Mouse (Mus musculus): ENCODE measurements around the gene Cln5. TPM values are rescaled to one million over a fixed set of nuclear protein-coding genes. Genes with fewer than 3 reads are reported as not detected.

Gene Cln5
- polyA plus RNA-seq, 1 experiment from 2014 or later: 29.3 TPM

DNA sequence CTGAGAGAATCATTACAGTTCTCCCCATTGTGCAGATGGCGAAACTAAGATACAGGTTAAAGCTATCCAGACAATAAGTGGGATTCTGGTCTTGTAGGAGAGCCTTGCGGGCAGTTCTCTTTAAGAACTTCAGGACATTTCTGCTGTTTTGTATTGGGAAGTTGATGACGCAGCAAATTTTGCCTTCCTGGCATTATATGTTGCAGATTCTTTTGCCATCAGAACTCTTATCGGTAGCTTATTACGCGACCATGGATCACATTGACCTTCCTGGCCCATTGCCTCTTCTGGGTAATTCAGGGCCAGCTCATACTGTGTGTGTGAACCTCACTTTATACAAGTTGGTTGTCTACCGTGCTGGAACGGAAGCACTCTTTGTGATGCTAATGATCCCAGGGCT, 3.8 kb downstream of the Cln5 start:
- H3K9ac ChIP-seq (ENCODE audit: low read depth, low read length): no peak overlapping the region
- 84% methylated on average over 8 of the region's 8 CpGs for WGBS
- ATAC-seq (ENCODE audit: low FRiP score) (no peak), DNase-seq (ENCODE audit: low spot score) (no peak)
- H3K27me3 ChIP-seq (ENCODE audit: control insufficient read depth, insufficient read depth, low read length): no peaks in the 10 kb centered on the region
- H3K4me3 ChIP-seq (ENCODE audit: low read depth, low read length): no peak overlapping the region
- H3K36me3 ChIP-seq (ENCODE audit: control insufficient read depth, insufficient read depth, low read length): 0 out of 2 replicates have a peak, but pooled peaks cover 2% of the 10 kb centered on the region
- H3K27ac ChIP-seq (ENCODE audit: low read depth, low read length): no peak overlapping the region
- H3K9me3 ChIP-seq (ENCODE audit: control insufficient read depth, low read length): no peaks in the 10 kb centered on the region
- H3K4me1 ChIP-seq (replicated peaks; ENCODE audit: control insufficient read depth, insufficient read depth, low read length): no peaks in the 10 kb centered on the region
- H3K4me2 ChIP-seq (replicated peaks; ENCODE audit: low read depth, low read length): no peak overlapping the region

DNA sequence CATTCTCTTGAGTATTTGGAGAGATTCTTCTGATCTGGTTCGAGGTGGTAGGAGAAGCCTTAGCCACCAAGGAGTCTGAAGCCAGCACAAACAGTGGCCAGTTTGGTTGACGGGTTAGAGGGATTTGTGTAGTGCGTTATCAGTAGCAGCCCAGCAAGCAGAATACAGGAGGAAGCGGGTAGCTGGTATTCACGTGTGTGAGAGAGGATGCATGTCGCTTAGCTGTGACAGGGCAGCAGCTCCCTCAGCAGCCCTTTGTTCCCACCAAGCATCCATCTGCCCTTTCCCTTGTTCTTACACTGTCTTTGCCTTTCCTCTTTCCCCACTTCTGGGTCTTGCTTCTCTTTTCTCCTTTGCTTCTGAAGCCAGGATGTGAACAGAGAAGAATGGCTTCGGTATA, 5.2 kb downstream of the Cln5 start:
- H3K27me3 ChIP-seq (ENCODE audit: control insufficient read depth, insufficient read depth, low read length): no peaks in the 10 kb centered on the region
- H3K4me2 ChIP-seq (replicated peaks; ENCODE audit: low read depth, low read length): no peak overlapping the region
- no peak overlapping the region for H3K27ac ChIP-seq (ENCODE audit: low read depth, low read length)
- 0 out of 2 replicates have a peak, but pooled peaks cover 2% of the 10 kb centered on the region for H3K36me3 ChIP-seq (ENCODE audit: control insufficient read depth, insufficient read depth, low read length)
- H3K9me3 ChIP-seq (ENCODE audit: control insufficient read depth, low read length): no peaks in the 10 kb centered on the region
- H3K9ac ChIP-seq (ENCODE audit: low read depth, low read length): no peak overlapping the region
- no peak for ATAC-seq (ENCODE audit: low FRiP score)
- H3K4me3 ChIP-seq (ENCODE audit: low read depth, low read length): no peak overlapping the region
- WGBS: 67% methylated on average over 7 of the region's 7 CpGs
- DNase-seq (ENCODE audit: low spot score): no peak
- H3K4me1 ChIP-seq (replicated peaks; ENCODE audit: control insufficient read depth, insufficient read depth, low read length): no peaks in the 10 kb centered on the region

DNA sequence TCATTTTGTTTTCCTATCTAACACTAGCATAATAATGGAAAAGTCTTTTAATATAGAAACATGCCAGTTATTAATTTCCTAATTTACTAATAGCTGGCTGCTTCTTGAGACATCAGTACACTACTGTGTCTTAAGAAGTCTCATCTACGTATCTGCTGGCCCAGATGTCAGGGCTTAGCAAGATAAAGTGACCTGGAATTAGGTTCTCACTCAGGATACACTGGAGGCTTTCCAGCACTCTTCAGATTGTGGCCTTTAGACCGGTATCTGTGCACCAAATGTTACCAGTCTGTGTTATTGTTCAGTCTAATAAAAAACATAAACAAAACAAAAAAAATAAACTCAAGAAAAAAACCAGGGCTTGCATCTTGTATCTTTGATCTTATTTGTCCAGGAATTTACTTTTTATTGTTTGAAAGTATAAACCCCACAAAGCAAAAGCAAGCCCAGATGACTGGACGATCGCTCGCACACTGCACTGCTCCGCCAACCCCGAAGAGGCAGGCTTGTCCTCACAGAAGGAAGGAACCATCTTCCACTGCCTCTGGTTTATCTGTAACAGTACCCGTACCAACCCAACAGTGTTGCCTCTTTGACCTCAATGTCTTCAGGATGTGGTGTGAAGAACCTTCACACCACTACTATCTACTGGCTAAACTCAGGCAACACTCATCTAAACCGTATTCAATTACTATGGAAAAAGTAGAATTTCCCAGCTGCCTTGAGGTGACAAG, 7.4 kb downstream of the Cln5 start:
- no peak overlapping the region for H3K4me3 ChIP-seq (ENCODE audit: low read depth, low read length)
- no peaks in the 10 kb centered on the region for H3K9me3 ChIP-seq (ENCODE audit: control insufficient read depth, low read length)
- H3K4me1 ChIP-seq (replicated peaks; ENCODE audit: control insufficient read depth, insufficient read depth, low read length): no peaks in the 10 kb centered on the region
- no peaks in the 10 kb centered on the region for H3K27me3 ChIP-seq (ENCODE audit: control insufficient read depth, insufficient read depth, low read length)
- DNase-seq (ENCODE audit: low spot score) (no peak), ATAC-seq (ENCODE audit: low FRiP score) (no peak)
- no peak overlapping the region for H3K4me2 ChIP-seq (replicated peaks; ENCODE audit: low read depth, low read length)
- no peak overlapping the region for H3K27ac ChIP-seq (ENCODE audit: low read depth, low read length)
- 95% methylated on average over 9 of the region's 9 CpGs for WGBS
- no peak overlapping the region for H3K9ac ChIP-seq (ENCODE audit: low read depth, low read length)
- 0 out of 2 replicates have a peak, but pooled peaks cover 2% of the 10 kb centered on the region for H3K36me3 ChIP-seq (ENCODE audit: control insufficient read depth, insufficient read depth, low read length)

DNA sequence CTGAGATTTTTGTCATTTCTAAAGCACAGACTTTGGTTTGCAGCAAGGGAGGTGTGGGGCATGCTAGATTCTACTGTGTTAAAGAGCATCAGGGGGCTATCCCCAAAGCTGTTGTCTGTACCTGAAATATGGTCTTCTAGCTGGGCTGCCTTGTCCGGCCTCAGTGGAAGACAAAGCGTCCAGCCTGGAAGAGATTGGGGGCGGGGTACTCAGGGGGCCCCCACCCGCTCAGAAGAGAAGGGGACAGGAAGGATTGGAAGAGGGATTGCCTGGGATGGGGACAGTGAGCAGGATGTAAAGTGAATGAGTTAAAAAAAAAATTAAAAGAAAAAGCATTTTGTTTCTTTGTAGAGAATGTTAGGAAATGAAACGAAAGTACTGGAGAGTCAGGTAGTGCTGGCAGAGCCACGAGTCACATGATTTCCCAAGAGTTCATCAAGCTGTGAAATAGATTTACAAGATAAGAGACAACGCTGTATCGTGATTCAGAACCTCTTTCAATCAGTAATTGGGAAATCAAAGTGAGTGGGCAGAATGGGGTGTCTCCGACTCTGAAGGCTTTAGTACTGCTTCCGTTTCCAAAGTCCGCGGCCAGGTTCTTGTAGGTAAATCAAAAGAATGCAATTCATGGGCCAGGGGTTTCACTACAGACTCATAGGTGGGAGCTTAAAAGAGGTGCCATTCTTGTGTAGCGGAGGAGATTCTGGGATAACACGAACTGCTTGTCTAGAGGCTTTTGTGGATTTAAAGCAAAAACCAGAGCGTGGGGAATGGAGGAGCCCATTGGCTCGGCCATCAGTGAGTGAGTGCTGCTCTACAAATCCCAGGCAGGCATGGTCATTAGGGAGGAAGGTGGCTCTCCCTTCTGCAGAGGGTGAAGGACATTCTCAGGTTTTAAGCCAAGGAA, 8.2 kb downstream of the Cln5 start:
- Histone ChIP-seq H3K4me1 (replicated peaks; ENCODE audit: control insufficient read depth, insufficient read depth, low read length) (no peaks in the 10 kb centered on the region), H3K27me3 (ENCODE audit: control insufficient read depth, insufficient read depth, low read length) (no peaks in the 10 kb centered on the region), H3K4me2 (replicated peaks; ENCODE audit: low read depth, low read length) (no peak overlapping the region), H3K27ac (ENCODE audit: low read depth, low read length) (no peak overlapping the region), H3K9me3 (ENCODE audit: control insufficient read depth, low read length) (no peaks in the 10 kb centered on the region), H3K9ac (ENCODE audit: low read depth, low read length) (no peak overlapping the region), H3K36me3 (ENCODE audit: control insufficient read depth, insufficient read depth, low read length) (0 out of 2 replicates have a peak, but pooled peaks cover 2% of the 10 kb centered on the region), H3K4me3 (ENCODE audit: low read depth, low read length) (no peak overlapping the region)
- 89% methylated on average over 16 of the region's 16 CpGs for WGBS
- no peak for ATAC-seq (ENCODE audit: low FRiP score)
- no peak for DNase-seq (ENCODE audit: low spot score)

DNA sequence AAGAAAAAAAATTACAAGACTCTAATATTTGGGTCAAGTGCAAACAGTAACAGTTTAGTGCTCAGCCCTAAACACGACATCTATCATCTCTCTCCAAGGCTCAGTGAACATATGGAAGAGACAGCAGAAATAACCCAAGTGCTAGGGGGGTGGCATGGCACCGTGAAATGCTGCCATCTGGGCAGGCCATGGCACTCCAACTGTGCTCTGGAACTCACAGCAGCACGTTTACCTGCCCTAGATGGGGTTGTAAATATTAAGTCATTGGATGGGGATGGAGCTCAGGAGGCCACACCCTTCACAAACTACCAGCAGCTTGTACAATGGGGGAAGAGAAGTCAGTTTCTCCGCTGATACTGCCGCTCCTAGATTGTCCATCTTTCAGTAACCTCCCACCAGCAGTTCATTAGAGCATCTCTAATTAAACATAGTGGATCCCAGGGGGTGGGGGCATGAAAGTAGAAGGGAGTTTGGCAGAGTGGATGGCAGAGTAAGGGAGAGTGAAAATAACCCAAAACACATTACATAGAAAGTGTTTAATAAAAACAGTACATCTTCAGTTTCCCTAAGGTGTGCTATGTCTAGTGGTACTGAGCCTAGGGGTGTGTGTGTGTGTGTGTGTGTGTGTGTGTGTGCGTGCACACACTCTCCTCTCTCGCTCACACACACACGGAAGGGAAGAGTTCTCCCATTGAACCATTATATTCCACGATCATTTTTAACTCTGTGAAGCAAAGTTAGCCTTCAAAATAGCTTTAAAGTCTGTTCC, 9.4 kb downstream of the Cln5 start:
- DNase-seq (ENCODE audit: low spot score) (no peak), ATAC-seq (ENCODE audit: low FRiP score) (no peak)
- 89% methylated on average over 9 of the region's 9 CpGs for WGBS
- Histone ChIP-seq H3K36me3 (ENCODE audit: control insufficient read depth, insufficient read depth, low read length) (0 out of 2 replicates have a peak, but pooled peaks cover 2% of the 10 kb centered on the region), H3K9me3 (ENCODE audit: control insufficient read depth, low read length) (no peaks in the 10 kb centered on the region), H3K27ac (ENCODE audit: low read depth, low read length) (no peak overlapping the region), H3K4me2 (replicated peaks; ENCODE audit: low read depth, low read length) (no peak overlapping the region), H3K4me3 (ENCODE audit: low read depth, low read length) (no peak overlapping the region), H3K4me1 (replicated peaks; ENCODE audit: control insufficient read depth, insufficient read depth, low read length) (no peaks in the 10 kb centered on the region), H3K27me3 (ENCODE audit: control insufficient read depth, insufficient read depth, low read length) (no peaks in the 10 kb centered on the region), H3K9ac (ENCODE audit: low read depth, low read length) (no peak overlapping the region)

DNA sequence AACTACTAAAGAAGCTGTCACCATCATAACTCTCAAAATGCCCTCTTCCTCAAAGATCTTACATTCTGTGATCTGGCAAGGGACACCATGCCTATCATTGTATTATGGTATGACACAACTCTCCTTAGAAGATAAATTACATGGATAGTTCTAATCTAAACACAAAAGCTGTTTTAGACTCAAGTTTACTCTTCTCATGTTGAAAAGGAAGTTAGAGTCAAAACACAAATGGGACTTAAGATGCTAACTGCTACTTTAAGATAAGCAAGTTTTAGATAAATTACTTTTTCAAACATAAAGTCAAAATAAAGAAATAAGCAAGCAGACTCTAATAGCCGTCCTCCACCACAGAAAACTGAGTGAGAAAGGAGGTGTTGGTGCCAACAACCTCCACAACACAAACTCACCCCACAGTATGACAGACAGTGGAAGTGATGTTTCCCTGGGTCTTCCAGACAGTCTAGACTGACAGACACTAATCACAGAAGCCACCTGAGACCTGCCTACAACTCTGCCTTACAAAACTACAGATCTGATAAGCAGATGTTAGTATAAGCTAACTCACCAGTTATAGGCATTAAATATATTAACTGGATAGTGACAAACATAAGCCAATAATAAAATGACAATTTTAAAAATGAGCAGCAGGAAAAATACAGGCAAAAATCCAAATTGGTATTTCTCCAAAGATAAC, 16.0 kb downstream of the Cln5 start:
- Histone ChIP-seq H3K27ac (ENCODE audit: low read depth, low read length) (no peak overlapping the region), H3K9ac (ENCODE audit: low read depth, low read length) (no peak overlapping the region), H3K4me1 (replicated peaks; ENCODE audit: control insufficient read depth, insufficient read depth, low read length) (no peaks in the 10 kb centered on the region), H3K36me3 (ENCODE audit: control insufficient read depth, insufficient read depth, low read length) (no peaks in the 10 kb centered on the region; the same call in 1 of the 2 replicates), H3K4me2 (replicated peaks; ENCODE audit: low read depth, low read length) (no peak overlapping the region), H3K9me3 (ENCODE audit: control insufficient read depth, low read length) (no peaks in the 10 kb centered on the region), H3K4me3 (ENCODE audit: low read depth, low read length) (no peak overlapping the region), H3K27me3 (ENCODE audit: control insufficient read depth, insufficient read depth, low read length) (no peaks in the 10 kb centered on the region)
- no peak for DNase-seq (ENCODE audit: low spot score)
- WGBS: 92% methylated on average over 1 of the region's 1 CpGs
- ATAC-seq (ENCODE audit: low FRiP score): no peak

DNA sequence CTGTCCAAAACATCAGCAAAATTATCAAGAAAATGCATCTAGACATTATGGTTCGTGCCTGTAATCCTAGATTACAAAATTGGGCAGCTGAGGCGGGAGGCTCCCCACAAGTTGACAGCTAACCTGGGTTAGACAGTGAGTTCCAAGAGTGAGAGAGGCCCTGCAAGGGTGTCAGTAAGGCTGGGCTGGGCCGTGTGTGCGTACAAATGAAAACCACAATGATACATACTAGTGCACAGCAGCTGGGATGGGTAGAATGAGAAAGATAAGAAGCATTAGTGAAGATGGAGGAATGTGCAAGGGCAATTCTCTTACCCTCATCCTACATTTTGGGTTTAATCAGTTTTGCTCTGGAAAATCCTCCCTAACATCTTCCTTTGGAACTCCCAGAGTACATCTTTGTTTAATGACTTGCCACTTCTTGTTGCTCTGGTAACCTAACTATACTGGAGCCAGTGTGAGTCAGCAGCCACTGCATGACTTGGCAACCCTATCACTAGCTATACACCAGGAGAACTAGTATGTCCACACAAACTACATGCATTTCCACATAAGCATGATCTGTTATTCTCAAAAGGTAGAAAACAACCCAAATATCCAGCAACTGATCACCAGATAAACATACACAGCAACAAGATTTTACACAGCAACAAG, 16.8 kb downstream of the Cln5 start:
- no peak overlapping the region for H3K27ac ChIP-seq (ENCODE audit: low read depth, low read length)
- 95% methylated on average over 4 of the region's 4 CpGs for whole genome bisulfite sequencing
- no peak overlapping the region for H3K4me3 ChIP-seq (ENCODE audit: low read depth, low read length)
- no peaks in the 10 kb centered on the region; the same call in 1 of the 2 replicates for H3K36me3 ChIP-seq (ENCODE audit: control insufficient read depth, insufficient read depth, low read length)
- H3K9ac ChIP-seq (ENCODE audit: low read depth, low read length): no peak overlapping the region
- DNase-seq (ENCODE audit: low spot score) (no peak), ATAC-seq (ENCODE audit: low FRiP score) (no peak)
- H3K27me3 ChIP-seq (ENCODE audit: control insufficient read depth, insufficient read depth, low read length): no peaks in the 10 kb centered on the region
- H3K9me3 ChIP-seq (ENCODE audit: control insufficient read depth, low read length): no peaks in the 10 kb centered on the region
- no peak overlapping the region for H3K4me2 ChIP-seq (replicated peaks; ENCODE audit: low read depth, low read length)
- no peaks in the 10 kb centered on the region for H3K4me1 ChIP-seq (replicated peaks; ENCODE audit: control insufficient read depth, insufficient read depth, low read length)

DNA sequence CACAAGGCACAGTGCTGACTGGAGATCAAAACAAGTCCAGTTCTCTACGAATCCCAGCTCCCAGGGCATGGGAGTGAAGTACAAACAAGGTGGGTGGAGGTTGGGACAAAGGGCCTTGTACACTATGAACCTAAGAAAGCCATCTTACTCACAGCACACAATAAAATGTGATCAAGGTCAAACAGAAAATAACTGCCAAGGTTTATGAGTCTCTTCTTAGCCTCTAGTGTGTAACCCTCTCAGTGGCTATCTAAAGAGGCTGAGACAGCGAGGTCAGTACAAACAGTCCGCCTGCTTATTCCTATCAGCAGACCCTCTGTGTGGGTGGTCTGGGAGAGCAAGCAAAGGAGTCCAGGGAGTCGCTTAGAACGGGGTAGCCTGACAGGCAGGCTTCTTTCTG, 17.8 kb downstream of the Cln5 start:
- H3K9ac ChIP-seq (ENCODE audit: low read depth, low read length): no peak overlapping the region
- H3K4me2 ChIP-seq (replicated peaks; ENCODE audit: low read depth, low read length): no peak overlapping the region
- ATAC-seq (ENCODE audit: low FRiP score) (no peak), DNase-seq (ENCODE audit: low spot score) (no peak)
- no peaks in the 10 kb centered on the region for H3K27me3 ChIP-seq (ENCODE audit: control insufficient read depth, insufficient read depth, low read length)
- WGBS: 85% methylated on average over 5 of the region's 5 CpGs
- H3K9me3 ChIP-seq (ENCODE audit: control insufficient read depth, low read length): no peaks in the 10 kb centered on the region
- no peaks in the 10 kb centered on the region for H3K4me1 ChIP-seq (replicated peaks; ENCODE audit: control insufficient read depth, insufficient read depth, low read length)
- no peak overlapping the region for H3K27ac ChIP-seq (ENCODE audit: low read depth, low read length)
- no peaks in the 10 kb centered on the region; the same call in 1 of the 2 replicates for H3K36me3 ChIP-seq (ENCODE audit: control insufficient read depth, insufficient read depth, low read length)
- no peak overlapping the region for H3K4me3 ChIP-seq (ENCODE audit: low read depth, low read length)

All from hindbrain, embryonic 11.5 days (tissue).